Mouse (Mus musculus): ENCODE data around the gene Mief2.

Gene Mief2

DNA sequence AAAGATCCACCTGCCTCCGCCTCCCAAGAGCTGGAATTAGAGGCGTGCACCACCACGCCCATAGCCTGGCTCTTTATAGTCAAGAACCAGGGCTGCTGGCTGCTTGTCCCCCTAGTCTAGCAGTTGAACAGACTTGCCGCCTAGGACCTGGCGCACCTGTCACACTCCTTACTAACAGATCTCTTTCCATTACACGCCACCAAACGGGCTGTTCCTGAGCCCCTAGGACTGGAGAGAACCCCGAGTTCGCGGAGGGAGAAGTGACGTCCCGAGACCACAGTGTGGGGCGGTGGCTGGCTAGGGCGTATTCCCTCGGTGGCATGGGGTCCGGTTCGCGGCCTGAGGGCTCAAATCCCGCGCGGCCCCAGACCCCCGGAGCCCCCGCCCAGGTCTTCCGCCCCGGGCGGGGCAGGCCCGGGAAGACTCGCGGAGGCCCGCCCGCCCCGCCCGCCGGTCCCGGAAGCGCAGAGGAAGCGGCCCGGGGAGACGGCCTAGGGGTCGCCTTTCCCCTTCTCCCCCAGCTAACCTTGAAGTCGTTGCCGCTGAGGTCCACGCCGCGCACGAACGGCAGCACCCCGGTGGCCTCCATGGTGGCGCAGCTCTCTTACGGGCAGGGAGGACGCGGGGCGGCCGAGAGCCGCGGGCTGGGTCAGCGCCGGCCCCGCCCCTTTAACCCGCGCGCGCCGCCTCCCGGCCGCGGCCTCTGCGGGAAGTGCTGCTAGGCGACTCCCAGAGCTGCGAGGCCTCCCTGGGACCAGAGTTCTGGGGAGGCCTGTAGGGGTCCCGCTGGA lies 1.4 kb upstream of the Mief2 start, which contains the start of gene Flii:
Gene Flii (minus strand): TSS at position 663 of the 791 bp plus-strand sequence.
- DNase-seq = peak; percentile 84 to 86

DNA sequence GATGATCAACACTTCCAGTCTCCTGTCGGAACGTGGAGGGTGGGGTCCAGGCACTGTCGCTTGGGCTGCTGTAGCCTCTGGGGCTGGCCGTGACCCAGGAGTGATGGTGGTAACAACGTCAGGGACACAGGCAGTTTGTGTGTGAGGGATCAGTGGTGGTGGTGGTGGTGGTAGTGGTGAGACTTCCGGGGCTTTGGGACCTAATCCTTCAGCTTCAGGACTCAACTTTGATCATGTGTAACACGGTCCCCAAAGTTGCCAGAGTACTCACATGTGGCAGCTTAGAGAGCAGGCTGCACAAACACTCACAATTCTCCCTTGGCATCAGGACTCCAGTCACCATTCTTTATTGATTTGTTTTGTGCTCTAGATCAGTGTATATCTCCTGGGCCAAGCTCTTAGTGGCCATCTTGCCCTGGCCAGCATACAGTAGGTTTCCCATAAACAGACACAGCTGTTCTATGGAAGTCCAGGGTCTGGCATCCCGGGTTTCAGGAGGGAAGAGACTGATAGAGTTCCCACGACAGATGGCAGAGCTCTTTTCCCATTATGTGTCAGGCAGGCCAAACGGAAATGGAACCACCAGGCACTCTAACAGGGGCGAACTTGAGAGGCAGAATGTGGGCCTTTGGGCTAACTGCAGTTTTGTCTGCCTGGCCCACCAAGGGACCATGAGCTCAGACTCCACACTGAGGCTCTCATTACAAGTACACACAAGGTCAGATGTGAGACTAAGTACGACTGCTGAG lies 632 bp upstream of the Mief2 start:
- peak in 1 of 2 experiments; percentile 41 for DNase-seq

- no peak for DNase-seq
Observed at GRCm38 (mm10) chr11:60729217-60729641, 1.0 kb downstream of the Mief2 start.

DNA sequence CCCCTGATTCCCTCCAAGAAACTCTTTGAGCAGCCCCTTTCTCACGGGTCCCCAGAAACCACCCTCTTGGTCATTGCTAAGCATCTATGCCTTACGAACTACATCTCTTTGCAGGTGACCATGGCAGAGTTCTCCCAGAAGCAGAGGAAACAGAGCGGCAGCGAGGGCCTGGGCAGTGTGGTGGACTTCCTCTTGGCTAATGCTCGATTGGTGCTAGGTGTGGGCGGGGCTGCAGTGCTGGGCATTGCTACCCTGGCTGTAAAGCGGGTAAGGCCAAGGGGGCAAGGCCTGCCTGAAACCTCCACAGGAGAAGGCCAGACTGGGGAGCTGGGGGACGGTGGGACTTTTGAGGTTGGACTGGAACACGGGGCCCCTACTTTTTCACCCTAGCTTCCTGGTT lies 2.0 kb downstream of the Mief2 start:
- DNase-seq = no peak

- DNase-seq = no peak
Observed at GRCm38 (mm10) chr11:60731251-60731650, 3.1 kb downstream of the Mief2 start.

GRCm38 (mm10) chr11:60734206-60734605 lies 6.0 kb downstream of the Mief2 start:
- no peak for DNase-seq

DNA sequence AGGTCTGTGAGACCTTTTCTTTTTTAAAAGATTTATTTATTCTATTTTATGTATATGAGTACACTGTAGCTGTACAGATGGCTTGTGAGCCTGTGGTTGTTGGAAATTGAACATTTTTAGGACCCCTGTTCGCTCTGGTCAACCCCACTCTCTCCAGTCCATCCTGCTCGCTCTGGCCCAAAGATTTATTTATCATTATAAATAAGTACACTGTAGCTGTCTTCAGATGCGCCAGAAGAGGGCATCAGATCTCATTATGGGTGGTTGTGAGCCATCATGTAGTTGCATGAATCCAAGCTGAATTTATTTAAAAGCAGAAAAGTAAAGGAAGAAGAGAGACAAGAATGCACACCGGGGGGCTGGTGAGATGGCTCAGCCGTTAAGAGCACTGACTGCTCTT lies 7.0 kb downstream of the Mief2 start:
- no peak for DNase-seq

DNA sequence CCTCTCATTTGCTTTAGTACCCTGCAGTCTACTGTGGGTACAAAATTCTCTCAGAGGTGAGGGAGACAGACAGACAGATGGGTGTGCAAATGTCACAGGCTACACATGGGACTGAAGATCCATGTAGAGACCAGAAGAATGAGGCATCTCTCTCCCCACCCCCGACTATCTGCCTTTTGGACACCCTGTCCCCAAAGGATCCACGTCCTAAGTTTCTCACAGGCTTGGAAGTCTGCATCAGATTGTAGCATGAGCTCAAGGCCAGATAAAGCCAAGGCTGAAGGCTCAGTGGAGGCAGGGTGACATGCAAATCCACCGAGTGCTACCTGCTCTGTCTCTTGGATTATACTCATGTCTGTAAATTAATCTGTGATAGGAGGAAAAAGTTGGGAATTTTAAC lies 8.3 kb downstream of the Mief2 start:
- DNase-seq = no peak

- DNase-seq = no peak
Observed at GRCm38 (mm10) chr11:60737450-60737849, 9.3 kb downstream of the Mief2 start.

GRCm38 (mm10) chr11:60740321-60740720 lies 12.1 kb downstream of the Mief2 start:
- DNase-seq = no peak

DNA sequence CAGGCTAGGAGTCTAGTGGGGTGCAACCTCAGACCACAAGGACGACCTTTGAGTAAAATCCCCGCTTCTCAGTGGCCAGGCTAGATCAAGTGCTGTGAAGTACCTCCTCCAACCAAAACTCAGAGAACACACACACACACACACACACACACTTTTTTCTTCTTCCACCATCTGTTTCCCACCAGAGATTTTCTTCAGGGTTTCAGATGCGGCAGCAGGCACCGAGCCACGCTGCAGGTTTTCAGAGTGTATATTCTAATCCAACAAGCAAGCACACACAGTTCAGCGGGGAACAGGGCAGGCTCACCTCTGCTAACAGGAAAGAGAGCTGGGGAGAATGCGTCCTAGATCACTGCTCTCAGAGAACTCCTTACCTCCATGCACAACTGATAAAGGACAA lies 27.4 kb downstream of the Mief2 start:
- no peak for DNase-seq

DNA sequence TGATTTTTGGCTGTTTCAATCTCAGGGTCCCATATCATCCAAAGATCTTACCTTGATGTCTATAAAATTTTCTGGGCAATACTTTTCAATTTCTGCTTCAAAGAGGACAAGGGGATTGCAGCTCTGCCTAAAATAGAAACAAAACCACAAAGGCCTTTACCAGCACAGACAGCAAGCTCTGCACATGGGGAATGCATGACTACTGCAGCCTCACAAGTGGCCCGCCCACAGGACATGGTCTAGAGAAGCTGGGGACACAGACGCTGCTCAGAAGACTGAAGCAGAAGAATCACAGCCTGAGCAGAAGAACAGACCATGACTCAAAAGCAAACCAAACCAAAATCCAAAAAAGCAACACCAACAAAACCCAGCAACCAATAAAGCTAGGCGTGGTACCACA lies 33.5 kb downstream of the Mief2 start:
- DNase-seq = no peak

DNA sequence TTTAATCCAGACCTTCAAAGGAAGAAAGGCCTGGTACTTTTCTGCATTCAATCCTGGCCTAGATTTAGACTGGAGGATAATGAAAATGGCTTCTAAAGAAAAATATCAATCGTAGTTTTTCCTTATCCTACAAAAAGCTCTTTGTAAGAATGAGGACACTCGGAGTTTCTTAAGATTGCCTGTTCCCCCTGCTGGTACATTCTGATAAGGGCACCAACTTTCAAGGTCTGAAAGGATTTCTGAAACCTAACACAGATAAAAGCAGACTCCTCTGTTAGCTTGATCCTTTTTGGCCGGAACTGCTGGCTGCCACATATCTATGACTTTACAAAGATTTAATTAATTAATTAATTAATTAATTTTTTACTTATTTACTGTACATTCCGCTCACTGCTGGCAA lies 38.8 kb downstream of the Mief2 start:
- DNase-seq = no peak

GRCm38 (mm10) chr11:60769322-60769721 lies 41.1 kb downstream of the Mief2 start:
- no peak for DNase-seq

DNA sequence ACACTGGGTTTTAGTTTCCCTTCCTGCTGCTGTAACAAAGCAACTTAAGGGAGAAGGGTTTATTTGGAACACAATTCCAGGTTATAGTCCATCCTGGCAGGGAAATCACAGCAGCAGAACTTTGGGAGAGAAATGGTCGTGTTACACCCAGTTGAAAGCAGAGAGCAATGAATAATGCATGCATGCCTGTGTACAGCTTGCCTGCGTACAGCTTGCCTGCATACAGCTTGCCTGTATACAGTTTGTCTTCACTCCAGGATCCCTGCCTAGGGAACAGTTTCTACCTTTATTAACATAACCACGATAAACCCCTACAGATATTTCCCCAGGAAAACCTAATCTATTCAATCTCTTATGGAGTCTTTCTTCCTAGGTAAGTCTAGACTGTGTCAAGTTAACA lies 42.6 kb downstream of the Mief2 start:
- DNase-seq = no peak

GRCm38 (mm10) chr11:60772161-60772560 lies 44.0 kb downstream of the Mief2 start:
- DNase-seq = no peak

DNA sequence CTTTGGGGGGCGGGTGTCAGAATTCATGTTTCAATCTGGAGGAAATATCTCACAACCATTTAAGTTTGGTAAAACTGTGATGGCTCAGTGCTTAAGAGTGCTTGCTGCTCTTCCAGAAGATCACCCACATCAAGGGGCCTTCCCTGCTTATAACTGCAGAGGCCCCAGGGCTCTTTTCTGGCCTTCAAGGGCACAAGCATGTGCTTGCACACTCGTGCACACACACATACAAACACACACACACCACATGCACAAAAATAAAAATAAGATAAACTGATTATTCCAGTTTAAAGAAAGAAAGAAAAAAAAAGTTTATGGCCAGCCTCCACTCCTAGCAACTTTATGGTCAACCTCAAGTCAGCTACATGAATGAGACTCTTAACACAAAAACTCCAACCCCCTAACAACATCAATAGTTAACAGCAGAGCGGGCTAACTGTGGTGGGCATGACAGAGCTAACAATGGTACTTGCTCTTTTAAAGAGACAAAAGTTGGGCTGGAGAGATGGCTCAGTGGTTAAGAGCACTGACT lies 46.0 kb downstream of the Mief2 start:
- no peak for DNase-seq

DNA sequence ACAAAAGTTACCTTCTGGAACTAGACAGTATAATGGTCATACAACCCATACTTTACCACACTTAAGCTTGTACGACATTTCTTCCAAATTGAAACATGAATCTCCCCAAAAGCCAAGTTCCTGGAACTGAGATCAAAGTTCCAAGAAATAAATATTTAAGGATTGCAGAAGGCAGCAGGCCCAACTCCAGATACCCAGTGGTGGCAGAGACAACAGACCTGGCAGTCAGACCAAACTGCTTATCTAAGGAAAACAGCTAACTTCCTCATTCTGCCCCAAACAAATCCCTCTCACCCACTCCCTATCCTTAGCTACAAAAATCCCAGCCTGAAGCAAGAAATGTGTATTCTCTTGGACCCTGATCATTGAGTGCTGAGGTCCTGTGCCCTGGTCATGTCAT lies 46.6 kb downstream of the Mief2 start:
- DNase-seq = no peak

GRCm38 (mm10) chr11:60775578-60775977 lies 47.4 kb downstream of the Mief2 start:
- DNase-seq = no peak

- DNase-seq = no peak
Observed at GRCm38 (mm10) chr11:60776107-60776828, 48.1 kb downstream of the Mief2 start.

DNA sequence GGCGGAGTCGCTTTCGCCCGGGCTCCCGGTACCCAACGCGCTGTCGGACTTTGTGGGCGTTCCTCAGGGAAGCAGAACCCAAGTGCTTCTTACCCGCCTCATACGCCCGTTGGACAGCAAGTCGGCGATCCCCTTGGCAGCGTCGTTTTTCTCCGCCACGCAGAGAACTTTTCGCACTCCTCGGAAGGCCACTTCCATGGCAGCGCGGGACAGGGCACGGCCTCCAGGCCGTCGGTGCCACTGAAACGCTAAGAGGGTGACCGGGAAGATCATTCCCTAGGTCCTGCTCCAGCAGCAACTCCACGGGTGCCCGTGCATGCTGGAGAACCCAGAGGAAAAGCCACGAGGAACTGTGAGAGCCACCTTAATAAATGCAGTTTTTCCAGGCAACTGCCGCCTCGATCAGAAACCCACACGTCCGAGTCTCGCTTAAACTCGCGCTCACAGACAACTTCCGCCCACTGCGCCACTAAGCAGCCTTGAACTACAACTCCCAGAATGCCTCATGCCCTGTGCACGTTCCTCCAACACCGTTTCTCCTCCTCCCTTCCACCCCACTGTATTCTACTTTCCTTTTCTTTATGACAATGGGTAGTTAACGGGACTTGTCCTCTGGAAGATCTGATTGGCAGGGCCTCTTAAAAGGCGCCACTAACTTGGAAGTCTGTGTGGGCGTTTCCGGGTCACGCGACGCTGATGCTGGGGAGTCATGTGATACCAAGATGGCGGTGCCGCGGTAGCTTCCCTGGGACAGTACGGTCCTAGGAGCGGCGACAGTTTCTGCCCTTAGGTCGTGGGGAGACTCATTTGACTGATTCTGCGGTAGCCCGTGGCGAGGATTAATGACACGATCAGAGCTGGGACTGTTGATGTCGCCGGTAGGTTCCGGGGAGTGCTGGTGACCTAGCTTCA lies 48.9 kb downstream of the Mief2 start, which contains the start of the genes Top3a and Smcr8:
Gene Top3a (minus strand): TSS at position 537 of the 912 bp plus-strand sequence.
Gene Smcr8 (plus strand): TSS at position 696 of the 912 bp plus-strand sequence.
- DNase-seq = peak; percentile 79 to 86
